Mouse (Mus musculus) large intestine, adult 2 months (tissue): ENCODE results near the gene Maff. TPM values are rescaled to one million over a fixed set of nuclear protein-coding genes. Genes with fewer than 3 reads are reported as not detected.

Experiments used
- polyA plus RNA-seq: library from polyadenylated mRNA; depleted of rRNA; stranded (reverse); fragments of >200 nt; gene quantifications from 2 replicates; pipeline ENCODE4 v1.2.3, GENCODE M21; 2012; rRNA removed

Maff gene
- polyA plus RNA-seq, 1 experiment, result 5.3 TPM

Other genes starting within 250 kb of the Maff start
- gene Micall1, start 237.7 kb upstream of the Maff start, polyA plus RNA-seq, result 9.4 and 15.0 TPM in 2 replicates
- 49.3 and 57.5 TPM in 2 replicates for gene Polr2f, start 205.6 kb upstream of the Maff start, polyA plus RNA-seq
- 1.6 and 2.1 TPM in 2 replicates for gene 1700088E04Rik, start 205.4 kb upstream of the Maff start, polyA plus RNA-seq
- 2.4 TPM in 2 replicates for gene Sox10, start 181.4 kb upstream of the Maff start, polyA plus RNA-seq
- gene Pick1, start 117.4 kb upstream of the Maff start, polyA plus RNA-seq, result 36.1 and 40.1 TPM in 2 replicates
- gene Gm49486, start 117.2 kb upstream of the Maff start, polyA plus RNA-seq, result 0.12 TPM in 2 replicates
- gene Slc16a8, start 91.9 kb upstream of the Maff start, polyA plus RNA-seq, result 0.74 and 0.80 TPM in 2 replicates
- 223 and 289 TPM in 2 replicates for gene Baiap2l2, start 61.1 kb upstream of the Maff start, polyA plus RNA-seq
- gene Pla2g6, start 18.2 kb upstream of the Maff start, polyA plus RNA-seq, result 16.5 and 25.9 TPM in 2 replicates
- gene Tmem184b, start 56.9 kb downstream of the Maff start, polyA plus RNA-seq, result 35.6 and 50.0 TPM in 2 replicates
- 25.8 and 36.0 TPM in 2 replicates for gene Csnk1e, start 108.9 kb downstream of the Maff start, polyA plus RNA-seq
- 0.05 TPM in 1 of 2 replicates, not detected in the other for gene Kcnj4, start 158.6 kb downstream of the Maff start, polyA plus RNA-seq
- gene Kdelr3, start 169.8 kb downstream of the Maff start, polyA plus RNA-seq, result 22.6 and 31.1 TPM in 2 replicates
- gene Ddx17, start 200.1 kb downstream of the Maff start, polyA plus RNA-seq, result 91.2 and 159 TPM in 2 replicates